Mouse (Mus musculus) heart, adult 2 months (tissue): ENCODE data around the gene Hyal1. TPM values are rescaled to one million over a fixed set of nuclear protein-coding genes. Genes with fewer than 3 reads are reported as not detected.
A peak's percentile ranks its signal among the peaks of the same experiment; 100 is the strongest.

ENCODE experiments used
- DNase-seq, 2 experiments: peaks; one replicate each; pipeline ENCODE4 v3.0.0; 2021
- H3K27ac ChIP-seq: fragments of 200-600 bp; 2 replicates; pipeline ENCODE4 v1.8.1; 2022
- H3K27me3 ChIP-seq: fragments of 200-500 bp; 2 replicates; pipeline ENCODE4 v1.6.1; 2012; ENCODE audit warnings: mild to moderate bottlenecking, low read length, inconsistent platforms, mixed read lengths; ENCODE audit not compliant: control insufficient read depth, insufficient read depth
- H3K36me3 ChIP-seq: fragments of 200-500 bp; 2 replicates; pipeline ENCODE4 v1.6.1; 2012; ENCODE audit warnings: low read length, inconsistent platforms; ENCODE audit not compliant: control insufficient read depth, insufficient read depth
- H3K4me1 ChIP-seq: fragments of 200-500 bp; 2 replicates; pipeline ENCODE4 v1.6.1; 2011; ENCODE audit warnings: low read length; ENCODE audit not compliant: control insufficient read depth, insufficient read depth
- H3K4me3 ChIP-seq: fragments of 200-600 bp; 2 replicates; pipeline ENCODE4 v1.8.1; 2022
- H3K79me2 ChIP-seq: fragments of 200-500 bp; replicated peaks from 2 replicates; pipeline ENCODE4 v1.6.1; 2012; ENCODE audit warnings: mild to moderate bottlenecking, inconsistent platforms, low read length, moderate library complexity, mixed read lengths; ENCODE audit not compliant: control insufficient read depth, insufficient read depth
- H3K9ac ChIP-seq: fragments of 200-500 bp; 2 replicates; pipeline ENCODE4 v1.6.1; 2012; ENCODE audit warnings: low read depth, mild to moderate bottlenecking, control low read depth, inconsistent platforms, low read length, mixed read lengths
- CTCF ChIP-seq: fragments of 200-600 bp; IDR thresholded peaks from 2 replicates; pipeline ENCODE4 v1.8.1; 2022; ENCODE audit warnings: antibody characterized with exemption, mild to moderate bottlenecking, moderate library complexity
- EP300 ChIP-seq: fragments of 200-500 bp; IDR thresholded peaks from 2 replicates; pipeline ENCODE4 v1.6.1; 2011; ENCODE audit warnings: low read depth, low read length, control low read depth; ENCODE audit not compliant: insufficient read depth
- POLR2A ChIP-seq: fragments of 200-500 bp; IDR thresholded peaks from 2 replicates; pipeline ENCODE4 v1.6.1; 2011; ENCODE audit warnings: mild to moderate bottlenecking, low read depth, low read length, control low read depth; ENCODE audit not compliant: insufficient read depth
- WGBS: fragments of 180-500 bp; shearing (Covaris S2); methylation state at CpG from one replicate; pipeline ENCODE4 v1.1.7; 2018; 5-methylcytosine and 5-hydroxymethylcytosine counted together
- intact Hi-C: fragments of 180-260 bp; cut with DNase I; formaldehyde crosslinking; loops from one replicate; pipeline ENCODE4 v1.15.1; 2025
- polyA plus RNA-seq: library from polyadenylated mRNA; depleted of rRNA; stranded (reverse); fragments of >200 nt; gene quantifications from 2 replicates; pipeline ENCODE4 v1.2.3, GENCODE M21; 2012
- total RNA-seq, 2 experiments: library from RNA; stranded (reverse); gene quantifications; 2 replicates each; pipeline ENCODE4 v1.2.3; 2021

Hyal1 gene
- total and polyA plus RNA-seq, 3 experiments, result 5.1 to 6.9 (median 5.9) TPM

DNA sequence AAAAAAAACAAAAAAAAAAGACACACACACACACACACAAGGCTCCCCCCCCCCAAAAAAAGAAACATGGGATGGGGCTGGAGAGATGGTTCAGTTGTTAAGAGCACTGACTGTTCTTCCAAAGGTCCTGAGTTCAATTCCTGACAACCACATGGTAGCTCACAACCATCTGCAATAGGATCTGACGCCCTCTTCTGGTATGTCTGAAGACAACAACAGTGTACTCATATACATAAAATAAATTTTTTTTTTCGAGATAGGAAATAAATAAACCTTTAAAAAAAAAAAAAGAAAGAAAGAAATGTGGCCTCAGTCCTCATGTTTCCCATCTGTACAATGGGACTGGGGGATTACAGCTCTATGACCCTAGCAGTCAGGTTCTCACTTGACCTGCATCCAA, 40.7 kb downstream of the Hyal1 start:
- H3K27ac ChIP-seq, result peak overlapping the region; percentile 76
- TF ChIP-seq CTCF (peak; percentile 43), EP300 (no peak)
- H3K27me3 ChIP-seq, result no peaks in the 10 kb centered on the region
- no peak overlapping the region for H3K4me3 ChIP-seq
- H3K4me1 ChIP-seq, result peaks cover 35% of the 10 kb centered on the region
- no peak for DNase-seq
- intact Hi-C loops, result no loop called here
- H3K36me3 ChIP-seq, result peaks cover 17% of the 10 kb centered on the region
- H3K9ac ChIP-seq, result no peak overlapping the region
- no peaks in the 10 kb centered on the region; the same call in 1 of the 2 replicates for H3K79me2 ChIP-seq
- WGBS, result 72% methylated on average over 2 of the region's 2 CpGs

DNA sequence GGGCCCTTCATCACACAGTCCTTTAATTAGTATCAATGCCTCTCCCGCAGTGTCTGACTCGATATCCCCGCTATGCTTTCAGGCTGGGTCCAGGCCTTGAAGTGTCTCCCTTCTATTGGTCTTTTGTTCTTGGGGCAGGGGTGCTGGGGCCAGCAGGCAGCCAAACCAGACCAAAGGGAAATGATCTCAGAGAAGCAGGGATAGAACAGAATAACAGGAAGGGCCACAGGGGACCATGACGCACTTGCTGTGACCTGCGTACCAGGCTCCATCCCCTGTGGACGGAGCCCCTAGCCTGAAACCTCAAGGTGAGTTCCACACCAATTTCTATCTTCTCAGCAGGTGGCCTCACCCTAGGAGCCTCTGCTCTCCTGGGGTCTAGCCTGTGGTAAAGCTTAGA, 41.4 kb downstream of the Hyal1 start:
- H3K27ac ChIP-seq, result peak overlapping the region; percentile 76
- H3K9ac ChIP-seq, result no peak overlapping the region
- no peaks in the 10 kb centered on the region; the same call in 1 of the 2 replicates for H3K79me2 ChIP-seq
- intact Hi-C loops, result no loop called here
- WGBS, result 38% methylated on average over 6 of the region's 6 CpGs
- peaks cover 35% of the 10 kb centered on the region for H3K4me1 ChIP-seq
- no peaks in the 10 kb centered on the region for H3K27me3 ChIP-seq
- TF ChIP-seq CTCF (no peak), POLR2A (no peak), EP300 (no peak)
- peaks cover 17% of the 10 kb centered on the region for H3K36me3 ChIP-seq
- DNase-seq, result no peak
- H3K4me3 ChIP-seq, result no peak overlapping the region

DNA sequence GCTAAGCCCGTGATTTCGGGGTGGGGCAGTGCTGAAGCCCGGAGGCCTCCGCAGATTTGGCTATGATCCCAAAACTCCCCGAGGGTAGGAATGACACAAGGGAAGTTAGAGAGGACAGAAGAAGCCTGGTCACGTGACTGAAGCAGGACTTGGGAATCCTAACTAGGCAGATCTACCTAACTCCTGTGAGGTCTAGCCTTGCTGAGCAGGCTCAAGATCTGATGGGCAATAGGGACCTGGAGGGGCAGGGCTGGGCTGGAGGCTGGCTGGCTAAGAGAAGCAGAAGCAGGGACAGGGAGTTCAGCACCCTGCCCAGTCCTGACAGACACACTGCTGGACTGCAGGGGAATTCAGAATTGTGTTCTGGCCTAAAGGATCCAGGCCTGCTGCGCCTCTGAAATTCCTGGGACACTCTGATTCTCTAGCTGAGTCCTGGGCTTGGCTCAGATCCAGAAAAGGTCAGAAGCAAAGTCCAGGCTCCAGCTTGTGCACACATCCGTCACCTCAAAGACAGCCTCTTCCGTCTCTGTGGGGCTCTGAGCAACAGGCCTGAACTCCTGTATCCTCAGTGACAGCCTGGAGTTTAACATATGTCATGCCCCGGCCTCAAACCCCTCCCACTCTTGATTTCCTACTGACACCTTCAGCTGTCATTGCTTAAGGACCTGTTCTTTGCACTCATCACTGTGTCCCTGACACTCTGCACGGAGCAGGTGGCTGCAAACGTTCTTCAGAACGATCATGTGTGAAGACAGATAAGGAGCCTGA, 42.2 kb downstream of the Hyal1 start:
- peak; percentile 64 to 77 for DNase-seq
- intact Hi-C loops, result no loop called here
- H3K27ac ChIP-seq, result peak overlapping the region; percentile 76
- 7% methylated on average over 13 of the region's 13 CpGs for WGBS
- H3K4me1 ChIP-seq, result peaks cover 39% of the 10 kb centered on the region
- peak overlapping the region; percentile 50 for H3K9ac ChIP-seq
- no peak overlapping the region for H3K4me3 ChIP-seq
- peak; percentile 99 for TF ChIP-seq EP300
- no peak for TF ChIP-seq CTCF
- peak; percentile 42; the same call in 1 of the 2 replicates for TF ChIP-seq POLR2A
- no peaks in the 10 kb centered on the region; the same call in 1 of the 2 replicates for H3K79me2 ChIP-seq
- no peaks in the 10 kb centered on the region for H3K27me3 ChIP-seq
- H3K36me3 ChIP-seq, result peaks cover 21% of the 10 kb centered on the region

DNA sequence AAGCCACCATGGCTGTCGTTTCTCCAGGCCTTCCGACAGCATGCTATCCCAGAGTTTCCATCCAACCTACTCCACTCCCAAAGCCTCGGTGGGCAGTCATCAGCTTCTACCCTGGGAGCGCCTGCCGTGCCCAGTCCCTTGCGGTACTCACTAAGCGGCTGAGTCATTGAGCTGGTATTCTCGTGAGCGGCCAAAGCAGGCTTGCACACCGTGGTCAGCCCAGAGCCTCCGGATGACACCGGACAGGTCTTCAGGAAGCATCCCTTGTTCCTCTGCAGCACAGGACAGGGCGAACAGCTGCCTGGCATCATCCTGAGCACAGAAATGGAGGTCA, 42.8 kb downstream of the Hyal1 start:
- DNase-seq, result peak; percentile 61
- no peak for TF ChIP-seq EP300
- TF ChIP-seq CTCF, result no peak
- H3K36me3 ChIP-seq, result peaks cover 23% of the 10 kb centered on the region
- no peak overlapping the region for H3K4me3 ChIP-seq
- no peaks in the 10 kb centered on the region; the same call in 1 of the 2 replicates for H3K79me2 ChIP-seq
- H3K4me1 ChIP-seq, result peaks cover 44% of the 10 kb centered on the region
- H3K27me3 ChIP-seq, result no peaks in the 10 kb centered on the region
- WGBS, result 25% methylated on average over 13 of the region's 13 CpGs
- peak overlapping the region; percentile 0; the same call in 1 of the 2 replicates for H3K9ac ChIP-seq
- peak overlapping the region; percentile 76 for H3K27ac ChIP-seq
- intact Hi-C loops, result no loop called here

DNA sequence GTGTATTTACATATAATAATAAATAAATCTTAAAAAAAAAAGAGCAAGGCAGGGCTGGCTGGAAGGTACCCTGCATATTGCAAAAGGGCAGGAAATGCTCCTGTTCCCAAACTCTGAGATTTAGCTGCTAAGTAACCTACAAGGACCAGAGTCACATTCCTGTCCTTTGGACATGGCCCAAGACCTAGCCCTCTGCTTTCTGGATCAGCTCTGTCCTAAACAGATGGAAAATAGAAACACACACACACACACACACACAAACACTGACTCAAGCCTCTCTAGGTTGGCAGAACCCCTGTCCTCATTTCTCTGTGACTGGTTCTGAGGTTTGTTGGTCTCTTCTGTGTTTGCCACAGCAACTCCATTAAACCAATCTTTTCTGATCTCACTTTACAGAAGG, 44.2 kb downstream of the Hyal1 start:
- Histone ChIP-seq H3K4me1 (peaks cover 56% of the 10 kb centered on the region), H3K27ac (peak overlapping the region; percentile 42), H3K36me3 (peaks cover 23% of the 10 kb centered on the region), H3K79me2 (no peaks in the 10 kb centered on the region; the same call in 1 of the 2 replicates), H3K9ac (no peak overlapping the region), H3K4me3 (no peak overlapping the region), H3K27me3 (no peaks in the 10 kb centered on the region)
- intact Hi-C loops, result no loop called here
- no peak for TF ChIP-seq POLR2A
- TF ChIP-seq EP300, result no peak
- TF ChIP-seq CTCF, result no peak
- DNase-seq, result no peak

DNA sequence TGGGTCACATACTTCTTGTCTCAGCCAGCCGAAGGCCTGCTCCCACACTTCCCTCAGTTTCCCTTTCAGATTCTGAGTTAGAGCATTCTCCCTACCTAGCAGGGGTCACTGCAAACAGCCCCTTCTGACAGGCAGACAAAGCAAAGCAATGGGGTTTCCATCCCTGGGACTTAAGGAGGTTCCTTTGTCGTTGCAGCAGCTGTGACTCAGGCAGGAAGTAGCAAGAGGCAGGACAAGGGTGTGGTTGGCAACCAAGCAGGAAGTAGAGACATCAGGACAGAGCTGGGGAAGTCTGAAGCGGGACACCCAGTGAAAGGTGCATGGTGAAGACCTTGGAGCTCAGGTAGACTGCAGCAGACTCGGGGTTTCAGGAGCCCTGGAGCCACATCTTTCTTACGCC, 47.8 kb downstream of the Hyal1 start:
- TF ChIP-seq CTCF (no peak), POLR2A (peak; percentile 65), EP300 (peak; percentile 95)
- no peaks in the 10 kb centered on the region for H3K27me3 ChIP-seq
- peaks cover 59% of the 10 kb centered on the region for H3K4me1 ChIP-seq
- H3K9ac ChIP-seq, result peak overlapping the region; percentile 37
- H3K79me2 ChIP-seq, result peaks cover 4% of the 10 kb centered on the region
- WGBS, result 36% methylated on average over 5 of the region's 5 CpGs
- H3K36me3 ChIP-seq, result peaks cover 12% of the 10 kb centered on the region
- DNase-seq, result peak; percentile 60 to 78
- peak overlapping the region; percentile 29 for H3K4me3 ChIP-seq
- H3K27ac ChIP-seq, result peak overlapping the region; percentile 89
- intact Hi-C loops, result no loop called here
